Mouse (Mus musculus) hindbrain, embryonic 16.5 days (tissue): ENCODE measurements around the gene Brf1. TPM values are rescaled to one million over a fixed set of nuclear protein-coding genes. Genes with fewer than 3 reads are reported as not detected.

Source experiments
- ATAC-seq: fragments of 200-750 bp; cut with Nextera tagmentation; 2 replicates; pipeline ENCODE4 v1.8.0; 2017; ENCODE audit warnings: moderate TSS enrichment, moderate library complexity
- H3K27ac ChIP-seq: fragments of 300-500 bp; sonication (generic); 2 replicates; pipeline ENCODE4 v1.5.1; 2014; ENCODE audit warnings: low read depth, mild to moderate bottlenecking, control low read depth, low read length, moderate library complexity
- H3K27me3 ChIP-seq: fragments of 300-500 bp; sonication (generic); replicated peaks from 2 replicates; pipeline ENCODE4 v1.6.1; 2014; ENCODE audit warnings: low read length; ENCODE audit not compliant: control insufficient read depth, insufficient read depth
- H3K36me3 ChIP-seq: fragments of 300-500 bp; sonication (generic); 2 replicates; pipeline ENCODE4 v1.6.1; 2014; ENCODE audit warnings: mild to moderate bottlenecking, low read length, moderate library complexity, mixed read lengths; ENCODE audit not compliant: control insufficient read depth, insufficient read depth
- H3K4me1 ChIP-seq: fragments of 300-500 bp; sonication (generic); 2 replicates; pipeline ENCODE4 v1.6.1; 2014; ENCODE audit warnings: low read depth, low read length; ENCODE audit not compliant: control insufficient read depth, insufficient read depth
- H3K4me2 ChIP-seq: fragments of 300-500 bp; sonication (generic); 2 replicates; pipeline ENCODE4 v1.6.1; 2014; ENCODE audit warnings: mild to moderate bottlenecking, low read length, control low read depth, moderate library complexity
- H3K4me3 ChIP-seq: fragments of 300-500 bp; sonication (generic); 2 replicates; pipeline ENCODE4 v1.5.1; 2014; ENCODE audit warnings: mild to moderate bottlenecking, low read length, control low read depth, moderate library complexity
- H3K9ac ChIP-seq: fragments of 300-500 bp; sonication (generic); 2 replicates; pipeline ENCODE4 v1.6.1; 2014; ENCODE audit warnings: low read depth, mild to moderate bottlenecking, control low read depth, low read length, moderate library complexity
- H3K9me3 ChIP-seq: fragments of 300-500 bp; sonication (generic); 2 replicates; pipeline ENCODE4 v1.6.1; 2014; ENCODE audit warnings: mild to moderate bottlenecking, low read length, moderate library complexity; ENCODE audit not compliant: control insufficient read depth
- WGBS: fragments of 180-500 bp; shearing (Covaris S2); extraction: QIAGEN DNeasy Blood & Tissue Kit; methylation state at CpG from one replicate; pipeline ENCODE4 v1.1.7; 2014; 5-methylcytosine and 5-hydroxymethylcytosine counted together
- polyA plus RNA-seq: library from polyadenylated mRNA; unstranded; fragments of >200 nt; fragmentation: Nextera tagmentation; extraction: Ambion mirVana; gene quantifications from 2 replicates; pipeline ENCODE4 v1.2.1, GENCODE M21; 2015

The Brf1 gene
- polyA plus RNA-seq, 1 experiment from 2014 or later, result 40.5 TPM

- Histone ChIP-seq H3K4me3 (no peak overlapping the region), H3K36me3 (no peaks in the 10 kb centered on the region), H3K4me2 (no peak overlapping the region), H3K27me3 (no peaks in the 10 kb centered on the region), H3K9ac (no peak overlapping the region), H3K9me3 (no peaks in the 10 kb centered on the region), H3K27ac (no peak overlapping the region), H3K4me1 (peaks cover 14% of the 10 kb centered on the region)
- 94% methylated on average over 1 of the region's 1 CpGs for WGBS
- ATAC-seq, result no peak
These were observed 26.1 kb upstream of the Brf1 start for GRCm38 (mm10) chr12:113026557-113026956.

GRCm38 (mm10) chr12:113023082-113023481 lies 22.6 kb upstream of the Brf1 start:
- Histone ChIP-seq H3K9me3 (no peaks in the 10 kb centered on the region), H3K36me3 (peaks cover 2% of the 10 kb centered on the region; the same call in 1 of the 2 replicates), H3K4me1 (peaks cover 3% of the 10 kb centered on the region), H3K4me3 (no peak overlapping the region), H3K9ac (no peak overlapping the region), H3K27me3 (no peaks in the 10 kb centered on the region), H3K27ac (no peak overlapping the region), H3K4me2 (no peak overlapping the region)
- no peak for ATAC-seq
- 87% methylated on average over 4 of the region's 4 CpGs for WGBS

GRCm38 (mm10) chr12:113021488-113021887 lies 21.0 kb upstream of the Brf1 start:
- H3K9me3 ChIP-seq, result no peaks in the 10 kb centered on the region
- ATAC-seq, result no peak
- peaks cover 6% of the 10 kb centered on the region for H3K4me1 ChIP-seq
- no peak overlapping the region for H3K4me3 ChIP-seq
- H3K4me2 ChIP-seq, result no peak overlapping the region
- no peak overlapping the region for H3K27ac ChIP-seq
- H3K36me3 ChIP-seq, result peaks cover 2% of the 10 kb centered on the region; the same call in 1 of the 2 replicates
- H3K27me3 ChIP-seq, result no peaks in the 10 kb centered on the region
- H3K9ac ChIP-seq, result no peak overlapping the region

GRCm38 (mm10) chr12:113018763-113019162 lies 18.3 kb upstream of the Brf1 start:
- H3K4me2 ChIP-seq, result no peak overlapping the region
- peaks cover 2% of the 10 kb centered on the region; the same call in 1 of the 2 replicates for H3K36me3 ChIP-seq
- H3K9me3 ChIP-seq, result no peaks in the 10 kb centered on the region
- H3K27ac ChIP-seq, result no peak overlapping the region
- H3K27me3 ChIP-seq, result no peaks in the 10 kb centered on the region
- WGBS, result 81% methylated on average over 4 of the region's 4 CpGs
- no peak overlapping the region for H3K4me3 ChIP-seq
- no peak overlapping the region for H3K9ac ChIP-seq
- no peak for ATAC-seq
- H3K4me1 ChIP-seq, result peaks cover 21% of the 10 kb centered on the region

- Histone ChIP-seq H3K4me3 (no peak overlapping the region), H3K9me3 (no peaks in the 10 kb centered on the region), H3K27me3 (no peaks in the 10 kb centered on the region), H3K4me2 (no peak overlapping the region), H3K9ac (no peak overlapping the region), H3K4me1 (peaks cover 33% of the 10 kb centered on the region), H3K27ac (no peak overlapping the region), H3K36me3 (peaks cover 2% of the 10 kb centered on the region; the same call in 1 of the 2 replicates)
- WGBS, result 77% methylated on average over 9 of the region's 9 CpGs
- ATAC-seq, result no peak
These were observed 17.0 kb upstream of the Brf1 start for GRCm38 (mm10) chr12:113017429-113017984.

- no peaks in the 10 kb centered on the region for H3K9me3 ChIP-seq
- H3K4me1 ChIP-seq, result peaks cover 33% of the 10 kb centered on the region
- no peak overlapping the region for H3K4me3 ChIP-seq
- WGBS, result 66% methylated on average over 8 of the region's 8 CpGs
- peak overlapping the region; percentile 25 for H3K4me2 ChIP-seq
- no peak for ATAC-seq
- H3K27ac ChIP-seq, result no peak overlapping the region
- peaks cover 2% of the 10 kb centered on the region; the same call in 1 of the 2 replicates for H3K36me3 ChIP-seq
- H3K27me3 ChIP-seq, result no peaks in the 10 kb centered on the region
- H3K9ac ChIP-seq, result 0 out of 2 replicates have a peak overlapping the region, but pooled peaks have one; percentile 35
These were observed 16.5 kb upstream of the Brf1 start for GRCm38 (mm10) chr12:113016976-113017375.

- no peak for ATAC-seq
- no peaks in the 10 kb centered on the region for H3K27me3 ChIP-seq
- 72% methylated on average over 4 of the region's 4 CpGs for WGBS
- H3K9me3 ChIP-seq, result no peaks in the 10 kb centered on the region
- peak overlapping the region; percentile 95; the same call in 1 of the 2 replicates for H3K9ac ChIP-seq
- no peak overlapping the region for H3K27ac ChIP-seq
- H3K4me2 ChIP-seq, result peak overlapping the region; percentile 83
- H3K4me3 ChIP-seq, result peak overlapping the region; percentile 89
- no peaks in the 10 kb centered on the region; the same call in 1 of the 2 replicates for H3K36me3 ChIP-seq
- H3K4me1 ChIP-seq, result peaks cover 33% of the 10 kb centered on the region
These were observed 15.5 kb upstream of the Brf1 start for GRCm38 (mm10) chr12:113015956-113016355.

- WGBS, result 1% methylated on average over 56 of the region's 64 CpGs
- peak; percentile 12 for ATAC-seq
- peak overlapping the region; percentile 85 for H3K27ac ChIP-seq
- peak overlapping the region; percentile 89 for H3K4me3 ChIP-seq
- H3K9ac ChIP-seq, result peak overlapping the region; percentile 95
- H3K36me3 ChIP-seq, result no peaks in the 10 kb centered on the region
- peak overlapping the region; percentile 83 for H3K4me2 ChIP-seq
- H3K4me1 ChIP-seq, result peaks cover 33% of the 10 kb centered on the region
- no peaks in the 10 kb centered on the region for H3K9me3 ChIP-seq
- no peaks in the 10 kb centered on the region for H3K27me3 ChIP-seq
These were observed 14.4 kb upstream of the Brf1 start for GRCm38 (mm10) chr12:113014561-113015556.
